Mouse (Mus musculus): ENCODE data around the gene Mov10.
"Not testable (repeated sequence)": the region's sequence is repeated elsewhere in the genome, so short reads cannot be mapped to it uniquely, and the experiment has no call there.

The Mov10 gene

GRCm38 (mm10) chr3:104817991-104818748 lies at the start of gene Mov10:
Gene Mov10, minus strand, starts transcription at chr3:104818563.
- in situ Hi-C loops (cut with MboI, MseI): no loop called here

GRCm38 (mm10) chr3:104866674-104867073 lies 48.3 kb upstream of the Mov10 start:
- in situ Hi-C loops (cut with MboI, MseI): loop anchor here (10.0 kb wide), 1 partner anchor 1452 kb away; no protein-coding TSS in a partner anchor

DNA sequence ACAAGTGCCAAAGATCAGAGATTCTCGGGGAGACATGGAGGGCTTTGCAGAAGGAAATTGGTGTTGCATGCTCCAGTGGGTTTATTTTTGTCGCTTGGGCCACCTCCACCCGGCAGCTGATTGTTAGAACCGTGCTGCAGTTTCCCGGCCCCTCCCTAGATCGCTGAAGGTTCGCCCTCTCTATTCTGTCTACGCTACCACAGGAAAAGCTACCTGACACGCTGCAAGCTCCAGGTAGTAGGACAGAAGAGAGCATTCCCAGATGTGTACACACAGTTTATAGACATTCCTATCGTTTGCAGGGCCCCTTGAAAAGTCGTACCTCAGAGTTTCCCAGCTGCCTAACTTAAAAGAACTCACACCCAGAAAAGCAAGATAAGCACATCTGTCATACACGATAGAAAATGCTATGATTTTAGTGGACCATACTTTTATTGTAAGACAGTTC lies 47.0 kb upstream of the Mov10 start:
- in situ Hi-C loops (cut with MboI, MseI): loop anchor here (10.0 kb wide), 1 partner anchor 1451 kb away; no protein-coding TSS in a partner anchor

GRCm38 (mm10) chr3:104864651-104865340 lies 46.4 kb upstream of the Mov10 start:
- in situ Hi-C loops (cut with MboI, MseI): loop anchor here (10.0 kb wide), 1 partner anchor 1450 kb away; no protein-coding TSS in a partner anchor

DNA sequence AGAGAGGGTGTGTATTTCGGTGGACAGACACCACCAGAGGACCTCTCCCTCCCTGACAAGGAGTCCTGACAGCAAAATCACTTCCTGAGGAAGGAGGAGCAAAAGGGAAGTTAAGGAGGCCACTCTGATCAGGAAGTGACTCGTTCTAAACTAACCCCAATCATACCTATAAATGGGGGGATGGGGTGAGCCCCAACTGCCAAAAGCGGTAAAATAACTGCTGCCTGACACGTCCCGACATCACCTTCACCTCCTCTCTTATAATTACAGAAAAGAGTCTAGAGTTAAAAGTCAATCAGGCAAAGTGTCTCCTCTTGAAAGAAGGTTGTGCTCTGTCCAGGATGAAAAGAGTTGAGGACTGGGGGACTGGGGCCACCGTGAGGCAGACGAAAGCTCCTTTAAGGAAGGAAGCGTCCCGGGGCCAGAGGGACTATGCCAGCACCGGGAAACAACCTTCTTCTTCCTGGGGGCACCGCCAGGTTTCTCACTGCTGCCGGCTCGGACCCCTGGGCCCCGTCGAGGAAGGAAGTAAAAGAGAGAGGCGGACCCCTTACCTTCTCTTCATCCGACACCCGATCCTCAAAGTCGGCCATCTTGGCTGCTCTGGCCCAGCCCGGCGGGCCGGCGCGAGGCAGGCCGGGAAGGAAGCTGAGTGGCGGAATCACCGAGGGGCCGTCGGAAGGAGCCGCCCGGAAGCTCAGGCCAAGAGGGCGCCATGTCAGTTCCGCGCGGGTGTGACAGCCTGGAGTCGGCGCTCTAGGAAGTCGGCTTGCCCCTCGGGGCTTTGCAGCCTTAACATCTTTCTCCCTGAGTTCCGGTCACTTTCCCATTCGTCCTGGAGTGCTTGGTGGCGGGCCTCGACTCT lies 45.7 kb upstream of the Mov10 start, which contains the start of the genes St7l and Capza1:
Gene St7l (plus strand): TSS at position 220 of the 865 bp plus-strand sequence.
Gene Capza1 (minus strand): TSS at position 720 of the 865 bp plus-strand sequence.
- in situ Hi-C loops (cut with MboI, MseI): loop anchor here (10.0 kb wide), 1 partner anchor 1449 kb away; no protein-coding TSS in a partner anchor

- in situ Hi-C loops (cut with MboI, MseI): no loop called here
Measured at GRCm38 (mm10) chr3:104858560-104858959, 40.2 kb upstream of the Mov10 start.

- in situ Hi-C loops (cut with MboI, MseI): no loop called here
Measured at GRCm38 (mm10) chr3:104856106-104856505, 37.7 kb upstream of the Mov10 start.

- in situ Hi-C loops (cut with MboI, MseI): no loop called here
Measured at GRCm38 (mm10) chr3:104854866-104855265, 36.5 kb upstream of the Mov10 start.

DNA sequence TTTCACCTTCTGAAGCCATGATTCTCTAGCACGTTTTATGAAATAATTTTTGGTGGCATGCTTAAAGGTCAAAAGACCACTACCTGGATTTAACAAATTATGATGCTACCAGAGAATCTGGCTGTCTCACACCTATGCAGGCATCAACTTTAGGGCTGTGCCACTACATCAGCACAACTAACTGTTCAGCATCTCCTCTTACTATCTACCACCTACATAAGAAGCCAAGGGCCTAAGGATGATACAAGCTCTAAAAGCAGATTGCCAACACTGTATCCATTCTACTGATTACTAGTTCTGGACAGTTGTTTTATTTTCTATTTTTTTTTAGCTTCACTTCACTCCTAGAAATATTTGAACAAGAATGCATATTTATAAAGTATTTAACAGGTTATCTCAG lies 36.1 kb upstream of the Mov10 start:
- in situ Hi-C loops (cut with MboI, MseI): no loop called here

DNA sequence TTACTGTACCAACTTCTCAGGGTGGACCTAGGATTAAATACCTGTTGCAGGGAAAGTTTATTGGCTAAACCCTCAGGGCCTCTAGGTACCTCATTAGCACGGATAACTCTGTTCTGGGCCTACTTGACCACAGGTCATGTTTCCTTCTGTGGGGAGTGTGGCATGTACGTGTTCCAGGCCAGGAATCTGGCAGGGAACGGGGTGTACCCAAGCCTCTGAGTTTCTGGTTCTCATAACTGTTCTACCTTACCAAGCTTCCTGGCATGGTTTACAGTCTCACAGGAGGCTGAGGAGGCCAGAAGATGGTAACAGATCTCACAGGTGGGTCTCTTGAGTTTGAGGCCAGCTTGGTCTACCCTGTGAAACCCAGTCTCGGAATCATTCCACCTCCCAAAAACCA lies 28.2 kb upstream of the Mov10 start:
- in situ Hi-C loops (cut with MboI, MseI): no loop called here

DNA sequence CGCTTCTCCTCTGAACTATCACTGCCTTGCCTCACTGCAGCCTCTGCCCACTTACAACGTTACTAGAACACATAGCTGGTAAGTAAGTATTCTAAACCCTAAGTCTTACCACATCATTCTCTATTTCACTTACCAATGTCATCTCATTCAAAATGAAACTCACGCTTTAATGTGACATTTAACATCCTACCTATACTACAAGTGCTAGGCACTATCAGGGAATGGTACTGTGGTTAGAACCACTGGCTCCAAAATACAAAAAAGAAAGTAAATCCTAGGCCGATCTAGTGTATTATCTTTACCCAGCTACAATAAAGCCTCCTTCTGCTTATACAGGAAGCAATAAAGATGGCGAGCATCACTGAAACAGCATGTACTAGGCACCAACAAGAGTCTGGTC lies 22.7 kb upstream of the Mov10 start:
- in situ Hi-C loops (cut with MboI, MseI): no loop called here

DNA sequence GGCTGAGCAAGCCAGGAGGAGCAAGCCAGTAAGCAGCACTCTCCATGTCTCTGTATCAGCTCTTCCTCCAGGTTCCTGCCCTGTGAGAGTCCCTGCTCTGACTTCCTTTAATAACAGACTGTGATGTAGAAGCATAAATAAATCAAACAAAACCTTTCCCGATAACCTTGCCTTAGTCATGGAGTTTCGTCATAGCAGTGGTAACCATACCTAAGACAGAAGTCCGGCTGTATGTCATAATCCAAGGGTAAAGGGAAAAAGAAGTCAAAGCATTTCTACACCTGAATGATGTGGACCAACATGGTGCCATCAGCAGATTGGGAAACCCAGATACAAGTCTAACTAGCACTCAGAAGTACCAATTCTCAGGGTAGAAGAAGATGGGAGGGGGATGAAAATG lies 17.4 kb upstream of the Mov10 start:
- in situ Hi-C loops (cut with MboI, MseI): loop anchor here (10.0 kb wide), 1 partner anchor 1201 kb away; no protein-coding TSS in a partner anchor

DNA sequence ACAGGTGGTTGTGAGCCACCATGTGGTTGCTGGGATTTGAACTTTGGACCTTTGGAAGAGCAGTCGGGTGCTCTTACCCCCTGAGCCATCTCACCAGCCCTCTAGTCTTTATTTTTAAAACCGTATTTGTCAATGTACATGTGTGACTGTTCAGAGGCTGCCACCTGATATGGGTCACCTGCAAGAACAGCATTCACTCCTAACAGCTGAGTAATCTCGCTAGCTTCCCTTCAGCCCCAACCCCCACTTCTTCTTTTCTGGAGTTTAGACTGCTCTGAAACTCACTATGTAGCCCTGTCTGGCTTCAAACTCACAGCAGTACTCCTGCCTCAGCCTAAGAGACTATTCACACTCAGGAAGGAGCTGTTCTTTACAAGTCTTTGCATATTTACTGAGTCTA lies 4.0 kb upstream of the Mov10 start:
- in situ Hi-C loops (cut with MboI, MseI): loop anchor here (5.0 kb wide), 1 partner anchor 635 kb away; no protein-coding TSS in a partner anchor

DNA sequence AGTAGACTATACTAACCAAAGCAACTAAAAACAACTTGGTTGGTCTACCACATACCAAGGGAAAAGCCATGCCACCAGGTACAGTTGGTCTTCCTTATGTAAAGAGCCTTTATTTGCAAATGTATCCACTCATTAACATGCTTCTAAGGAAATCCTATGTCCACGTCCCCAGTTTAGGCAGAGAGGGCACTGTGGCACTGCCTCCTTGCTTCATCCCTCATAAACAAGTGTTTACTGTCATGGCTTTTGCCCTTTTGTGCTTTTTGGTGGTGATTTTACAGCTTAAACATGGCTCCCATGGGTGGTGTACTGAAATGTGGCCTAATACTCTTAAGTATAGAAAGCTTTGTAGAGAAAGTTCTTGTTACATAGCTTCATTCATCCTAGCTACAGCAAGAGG lies 2.1 kb upstream of the Mov10 start:
- in situ Hi-C loops (cut with MboI, MseI): loop anchor here (5.0 kb wide), 1 partner anchor 637 kb away; no protein-coding TSS in a partner anchor

DNA sequence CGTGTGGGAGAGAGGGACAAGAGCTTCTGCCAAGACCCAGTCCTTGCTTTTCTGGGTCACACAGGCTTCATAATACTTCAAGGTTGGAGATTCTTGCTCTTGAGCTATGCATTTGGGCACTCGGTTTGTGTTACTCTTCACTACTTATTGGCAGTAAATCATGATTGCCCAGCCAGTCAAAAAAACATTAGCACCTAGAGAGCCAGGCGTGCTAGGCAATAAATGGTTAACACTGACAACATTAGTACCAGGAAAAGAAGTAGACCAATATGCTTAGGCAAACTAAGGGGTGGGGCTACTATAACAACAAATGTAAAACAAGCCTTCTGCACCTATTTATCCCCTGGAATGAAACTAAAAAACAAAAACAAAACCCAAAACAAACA lies 379 bp upstream of the Mov10 start:
- in situ Hi-C loops (cut with MboI, MseI): no loop called here

DNA sequence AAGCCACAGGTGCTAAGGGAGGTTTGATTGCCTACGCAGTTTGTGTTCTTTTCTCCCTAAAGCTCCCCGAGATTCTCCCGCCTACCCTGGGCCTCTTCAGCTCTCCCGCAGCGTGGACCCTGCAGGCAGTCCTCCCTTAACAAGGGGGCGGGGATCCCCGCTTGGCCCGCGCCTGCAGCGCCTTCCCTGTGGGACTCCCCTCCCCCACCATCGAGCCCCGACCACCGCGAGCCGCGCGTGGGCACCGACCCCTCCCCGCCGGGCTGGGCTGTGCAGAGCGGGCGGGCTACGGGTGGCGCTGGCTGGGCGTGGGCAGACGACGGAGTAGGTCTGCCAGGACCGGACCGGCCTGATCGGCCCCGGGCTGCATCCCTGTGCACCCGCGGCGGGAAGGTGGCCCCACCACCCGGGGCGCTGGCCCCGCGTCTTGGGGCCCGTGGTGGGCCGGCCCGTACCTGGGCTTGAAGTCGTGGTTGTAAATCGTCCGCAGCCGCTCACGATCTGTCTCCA lies 827 bp downstream of the Mov10 start:
- in situ Hi-C loops (cut with MboI, MseI): no loop called here

GRCm38 (mm10) chr3:104816130-104816529 lies 2.2 kb downstream of the Mov10 start:
- in situ Hi-C loops (cut with MboI, MseI): no loop called here

DNA sequence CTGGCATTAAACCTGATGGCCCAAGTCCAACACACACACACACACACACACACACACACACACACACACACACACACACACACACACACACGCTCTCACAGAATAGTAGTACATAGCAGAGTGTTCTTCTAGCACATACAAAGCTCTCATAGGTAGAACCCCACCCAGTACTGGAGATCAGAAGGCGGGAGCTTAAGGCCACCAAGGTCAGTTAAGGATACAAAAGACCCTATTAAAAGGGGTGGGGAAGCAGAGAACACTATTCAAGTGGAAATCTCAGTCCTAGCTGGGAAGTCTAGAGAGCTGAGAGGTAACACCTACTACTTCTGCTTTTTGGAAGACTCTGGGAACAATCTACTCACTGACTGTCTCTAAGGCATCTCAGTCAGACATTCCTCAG lies 3.0 kb downstream of the Mov10 start:
- in situ Hi-C loops (cut with MboI, MseI): no loop called here

DNA sequence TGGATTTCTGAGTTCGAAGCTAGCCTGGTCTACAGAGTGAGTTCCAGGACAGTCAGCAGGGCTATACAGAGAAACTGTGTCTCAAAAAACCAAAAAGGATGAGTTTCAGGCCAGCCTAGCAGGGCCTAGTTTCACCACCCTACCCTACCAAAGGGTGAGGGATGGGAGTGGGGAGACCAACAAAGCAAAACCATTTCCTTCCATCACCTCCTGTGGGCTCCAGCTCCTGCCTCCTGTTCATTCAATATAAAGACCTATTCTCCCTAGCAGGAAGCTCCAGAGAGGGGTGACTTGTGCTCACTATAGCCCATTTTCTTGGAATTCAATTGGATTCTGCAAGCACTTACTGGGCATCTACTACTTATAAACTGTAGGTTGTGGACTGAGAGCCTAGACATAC lies 3.6 kb downstream of the Mov10 start:
- in situ Hi-C loops (cut with MboI, MseI): no loop called here

- in situ Hi-C loops (cut with MboI, MseI): not testable (repeated sequence)
Measured at GRCm38 (mm10) chr3:104813227-104813626, 5.1 kb downstream of the Mov10 start.

- in situ Hi-C loops (cut with MboI, MseI): no loop called here
Measured at GRCm38 (mm10) chr3:104812254-104812653, 6.1 kb downstream of the Mov10 start.
